In the genomic region with DNA sequence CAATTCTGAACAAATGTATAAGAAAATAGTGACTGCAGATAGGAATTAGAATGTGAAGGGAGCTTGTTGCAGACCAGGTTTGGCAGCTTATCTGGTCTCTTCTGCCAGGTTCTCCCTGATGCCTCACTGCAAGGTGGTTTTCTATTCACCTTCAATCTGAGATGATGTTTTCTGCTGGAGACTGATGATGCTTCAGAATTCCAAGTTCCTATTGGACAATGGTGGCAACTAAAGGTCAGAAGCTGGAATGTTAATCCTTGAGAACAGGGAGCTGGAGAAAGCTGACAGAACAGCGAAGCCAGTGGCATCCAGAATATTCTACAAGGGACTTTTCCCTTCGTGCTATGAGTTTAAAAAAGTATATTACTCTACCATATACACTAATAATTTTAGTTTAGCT, we compare ENCODE assay signal across 11 mouse cellular contexts. TPM values are rescaled to one million over a fixed set of nuclear protein-coding genes. Genes with fewer than 3 reads are reported as not detected.
DNase-seq lines count a peak whose midpoint lies in the region; ATAC-seq and TF ChIP-seq lines count a peak whose summit lies in the region.
"Had no signal": no experiment of that assay in that cellular context is flagged by ENCODE, and none has a peak within 500 bp of the region (broad histone marks: within the 10 kb centered on the region; RNA-seq: fewer than 3 reads in every experiment).

No protein-coding gene starts in this region.

- H3K27me3 ChIP-seq in hindbrain, embryonic 11.5 days (ENCODE audit: control insufficient read depth, insufficient read depth, low read length): no peaks in the 10 kb centered on the region
- H3K27me3 ChIP-seq in hindbrain, embryonic 10.5 days (ENCODE audit: insufficient read depth, poor library complexity, severe bottlenecking): peaks cover 9% of the 10 kb centered on the region
- H3K27me3 ChIP-seq in stomach, postnatal 0 days (ENCODE audit: control insufficient read depth, insufficient read depth, low read length): no peaks in the 10 kb centered on the region; the same call in 1 of the 2 replicates
- H3K27me3 ChIP-seq: stomach, embryonic 15.5 days had no signal

- no peak overlapping the region for H3K9ac ChIP-seq in hindbrain, embryonic 11.5 days (ENCODE audit: low read depth, low read length)
- H3K9ac ChIP-seq in stomach, postnatal 0 days (ENCODE audit: low read length): no peak overlapping the region
- H3K9ac ChIP-seq: stomach, embryonic 15.5 days had no signal

- no peak for TF ChIP-seq CTCF in stomach, postnatal 0 days (IDR thresholded peaks at IDR 0.05; ENCODE audit: low read depth)

- H3K4me2 ChIP-seq in hindbrain, embryonic 11.5 days (replicated peaks; ENCODE audit: low read depth, low read length): no peak overlapping the region
- no peak overlapping the region for H3K4me2 ChIP-seq in stomach, postnatal 0 days (replicated peaks; ENCODE audit: low read depth)
- H3K4me2 ChIP-seq: stomach, embryonic 15.5 days had no signal

- no peaks in the 10 kb centered on the region for H3K9me3 ChIP-seq in hindbrain, embryonic 11.5 days (ENCODE audit: control insufficient read depth, low read length)
- H3K9me3 ChIP-seq in hindbrain, embryonic 10.5 days: no peaks in the 10 kb centered on the region
- no peaks in the 10 kb centered on the region for H3K9me3 ChIP-seq in stomach, postnatal 0 days (ENCODE audit: control insufficient read depth, low read length)
- H3K9me3 ChIP-seq: stomach, embryonic 15.5 days had no signal

- no peaks in the 10 kb centered on the region for H3K36me3 ChIP-seq in hindbrain, embryonic 11.5 days (ENCODE audit: control insufficient read depth, insufficient read depth, low read length)
- H3K36me3 ChIP-seq in hindbrain, embryonic 10.5 days: no peaks in the 10 kb centered on the region
- no peaks in the 10 kb centered on the region for H3K36me3 ChIP-seq in stomach, postnatal 0 days (ENCODE audit: control insufficient read depth, insufficient read depth, low read length)
- H3K36me3 ChIP-seq: stomach, embryonic 15.5 days had no signal

- no peak overlapping the region for H3K27ac ChIP-seq in hindbrain, embryonic 11.5 days (ENCODE audit: low read depth, low read length)
- no peak overlapping the region for H3K27ac ChIP-seq in hindbrain, embryonic 10.5 days
- no peak overlapping the region for H3K27ac ChIP-seq in stomach, postnatal 0 days (replicated peaks)
- H3K27ac ChIP-seq: stomach, embryonic 15.5 days had no signal

- no peak for TF ChIP-seq EP300 in stomach, postnatal 0 days (optimal IDR thresholded peaks at IDR 0.05)

- no peak for ATAC-seq in hindbrain, embryonic 11.5 days (ENCODE audit: low FRiP score)
- no peak for ATAC-seq in stomach, postnatal 0 days (ENCODE audit: low FRiP score, low TSS enrichment)

- H3K4me1 ChIP-seq in hindbrain, embryonic 11.5 days (replicated peaks; ENCODE audit: control insufficient read depth, insufficient read depth, low read length): no peaks in the 10 kb centered on the region
- no peaks in the 10 kb centered on the region for H3K4me1 ChIP-seq in hindbrain, embryonic 10.5 days (replicated peaks)
- no peaks in the 10 kb centered on the region for H3K4me1 ChIP-seq in stomach, postnatal 0 days (replicated peaks; ENCODE audit: control insufficient read depth, insufficient read depth)
- H3K4me1 ChIP-seq: stomach, embryonic 15.5 days had no signal

- WGBS in hindbrain, embryonic 11.5 days: 31% methylated on average over 2 of the region's 2 CpGs
- 35% methylated on average over 2 of the region's 2 CpGs for WGBS in hindbrain, embryonic 10.5 days
- 33% methylated on average over 2 of the region's 2 CpGs for WGBS in stomach, postnatal 0 days

- DNase-seq in hindbrain, embryonic 11.5 days (ENCODE audit: low spot score): peak; percentile 35
- DNase-seq in hindbrain, embryonic 10.5 days (ENCODE audit: low spot score): no peak
- DNase-seq in 3134 (ENCODE audit: extremely low read depth, insufficient read length, low spot score): peak; percentile 14
- peak; percentile 78 for DNase-seq in WW6 (ENCODE audit: low read depth, low spot score)
- DNase-seq in kidney, postnatal 10 days: peak; percentile 56
- DNase-seq in natural killer cell, adult 2 months (ENCODE audit: low spot score in 2 of 2): no peak
- DNase-seq in stomach, postnatal 0 days (ENCODE audit: low spot score): no peak
- DNase-seq in frontal cortex, postnatal 25 days (ENCODE audit: low spot score in 2 of 2): no peak

- no peak overlapping the region for H3K4me3 ChIP-seq in hindbrain, embryonic 11.5 days (ENCODE audit: low read depth, low read length)
- H3K4me3 ChIP-seq in hindbrain, embryonic 10.5 days: no peak overlapping the region
- no peak overlapping the region for H3K4me3 ChIP-seq in stomach, postnatal 0 days (ENCODE audit: low read depth, low read length)
- H3K4me3 ChIP-seq: stomach, embryonic 15.5 days had no signal

RNA-seq across cellular contexts. Expression of a gene that starts 3.0 kb away (rescaled TPM):
- not detected in 2 replicates for polyA plus RNA-seq in hindbrain, embryonic 11.5 days (2014; fragmentation: Nextera tagmentation; extraction: Ambion mirVana)
- not detected in 2 replicates for polyA plus RNA-seq in hindbrain, embryonic 10.5 days (2016; fragmentation: Nextera tagmentation; extraction: Ambion mirVana)
- polyA plus RNA-seq in stomach, postnatal 0 days (2015; fragmentation: Nextera tagmentation; extraction: Ambion mirVana): 0.15 and 0.27 TPM in 2 replicates
- polyA plus RNA-seq: liver, embryonic 16.5 days; stomach, embryonic 15.5 days had no signal

RNA-seq across cellular contexts. Expression of a gene that starts 10.1 kb away (rescaled TPM):
- polyA plus RNA-seq in hindbrain, embryonic 11.5 days (2014; fragmentation: Nextera tagmentation; extraction: Ambion mirVana): not detected in 2 replicates
- polyA plus RNA-seq in hindbrain, embryonic 10.5 days (2016; fragmentation: Nextera tagmentation; extraction: Ambion mirVana): not detected in 2 replicates
- polyA plus RNA-seq in stomach, postnatal 0 days (2015; fragmentation: Nextera tagmentation; extraction: Ambion mirVana): 0.16 and 0.19 TPM in 2 replicates
- polyA plus RNA-seq: gonadal fat pad, adult 2 months; liver, embryonic 16.5 days; stomach, embryonic 15.5 days had no signal

RNA-seq across cellular contexts. Expression of a gene that starts 22.2 kb away (rescaled TPM):
- not detected in 2 replicates for polyA plus RNA-seq in hindbrain, embryonic 11.5 days (2014; fragmentation: Nextera tagmentation; extraction: Ambion mirVana)
- not detected in 2 replicates for polyA plus RNA-seq in hindbrain, embryonic 10.5 days (2016; fragmentation: Nextera tagmentation; extraction: Ambion mirVana)
- polyA plus RNA-seq in stomach, postnatal 0 days (2015; fragmentation: Nextera tagmentation; extraction: Ambion mirVana): not detected in 2 replicates
- polyA plus RNA-seq: gonadal fat pad, adult 2 months; liver, embryonic 16.5 days; stomach, embryonic 15.5 days had no signal

RNA-seq across cellular contexts. Expression of a gene that starts 29.2 kb away (rescaled TPM):
- polyA plus RNA-seq in hindbrain, embryonic 11.5 days (2014; fragmentation: Nextera tagmentation; extraction: Ambion mirVana): not detected in 2 replicates
- polyA plus RNA-seq in hindbrain, embryonic 10.5 days (2016; fragmentation: Nextera tagmentation; extraction: Ambion mirVana): not detected in 2 replicates
- not detected in 2 replicates for polyA plus RNA-seq in stomach, postnatal 0 days (2015; fragmentation: Nextera tagmentation; extraction: Ambion mirVana)
- polyA plus RNA-seq: gonadal fat pad, adult 2 months; liver, embryonic 16.5 days; stomach, embryonic 15.5 days had no signal

RNA-seq across cellular contexts. Expression of a gene that starts 29.4 kb away (rescaled TPM):
- not detected in 2 replicates for polyA plus RNA-seq in hindbrain, embryonic 11.5 days (2014; fragmentation: Nextera tagmentation; extraction: Ambion mirVana)
- polyA plus RNA-seq in hindbrain, embryonic 10.5 days (2016; fragmentation: Nextera tagmentation; extraction: Ambion mirVana): not detected in 2 replicates
- not detected in 2 replicates for polyA plus RNA-seq in stomach, postnatal 0 days (2015; fragmentation: Nextera tagmentation; extraction: Ambion mirVana)
- polyA plus RNA-seq: gonadal fat pad, adult 2 months; liver, embryonic 16.5 days; stomach, embryonic 15.5 days had no signal

Comparison
In these comparisons a context has a peak if more than half of its experiments do, and no peak if none do; other contexts are left out.
1. DNase-seq: peak in hindbrain, embryonic 11.5 days (single experiment), 3134 (single experiment), WW6 (single experiment) and kidney, postnatal 10 days (single experiment); none in hindbrain, embryonic 10.5 days (single experiment), natural killer cell, adult 2 months (0 of 2), stomach, postnatal 0 days (single experiment) and frontal cortex, postnatal 25 days (0 of 2).